In the genomic region with DNA sequence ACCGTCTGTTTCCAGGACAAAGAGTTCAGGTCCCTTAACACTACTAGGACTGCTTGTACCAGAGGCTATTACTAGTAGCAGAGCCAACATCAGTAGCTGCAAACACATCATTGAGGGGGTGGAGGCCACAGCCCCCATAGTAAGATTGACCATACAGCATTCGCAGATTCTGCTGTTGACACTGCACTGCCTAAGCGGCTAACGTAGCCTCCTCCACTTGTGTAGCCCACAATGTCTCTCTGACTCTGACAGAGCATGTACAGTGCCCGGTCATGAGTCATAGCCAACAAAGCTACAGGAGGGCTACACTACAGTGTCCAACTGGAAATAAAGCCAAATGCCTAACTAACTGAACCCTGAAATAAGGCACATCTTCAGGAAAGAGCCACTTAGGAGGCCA, we compare ENCODE assay signal across 22 mouse cellular contexts.
DNase-seq lines count a peak whose midpoint lies in the region; ATAC-seq and TF ChIP-seq lines count a peak whose summit lies in the region.
"Had no signal": no experiment of that assay in that cellular context is flagged by ENCODE, and none has a peak within 500 bp of the region (broad histone marks: within the 10 kb centered on the region; RNA-seq: fewer than 3 reads in every experiment).

No protein-coding gene starts in this region.

- TF ChIP-seq POLR2A in cerebellum, adult 2 months (IDR thresholded peaks at IDR 0.05; ENCODE audit: borderline replicate concordance, insufficient read depth, low read length) = no peak

- TF ChIP-seq CTCF in cerebellum, adult 2 months (IDR thresholded peaks at IDR 0.05; ENCODE audit: borderline replicate concordance, insufficient read depth, low read depth, low read length) = no peak
- TF ChIP-seq CTCF in left cerebral cortex, adult 2 months (IDR thresholded peaks at IDR 0.05) = no peak

- WGBS in cerebellum, adult 2 months = 11% methylated on average over 5 of the region's 5 CpGs

- peak overlapping the region; percentile 70 for H3K27ac ChIP-seq in cerebellum, adult 2 months (ENCODE audit: insufficient read depth, low read length)
- no peak overlapping the region for H3K27ac ChIP-seq in left cerebral cortex, adult 2 months
- H3K27ac ChIP-seq: embryonic facial prominence, embryonic 15.5 days; forebrain, embryonic 10.5 days; gastrocnemius, adult 2 months; hindbrain, embryonic 15.5 days had no signal

- H3K4me3 ChIP-seq in cerebellum, adult 2 months (replicated peaks; ENCODE audit: insufficient read depth, low read depth, low read length) = no peak overlapping the region
- H3K4me3 ChIP-seq in left cerebral cortex, adult 2 months = no peak overlapping the region
- H3K4me3 ChIP-seq: embryonic facial prominence, embryonic 15.5 days; erythroblast, embryonic 14.5 days; forebrain, embryonic 10.5 days; gastrocnemius, adult 2 months; heart, embryonic 12.5 days; hindbrain, embryonic 15.5 days had no signal

- intact Hi-C loops in left cerebral cortex, adult 2 months (cut with DNase I) = no loop called here

- DNase-seq in 3T3-L1 (ENCODE audit: low read depth, low spot score) = peak; percentile 40
- peak; percentile 91 for DNase-seq in brain, adult 2 months (ENCODE audit: low read depth, low spot score)
- DNase-seq in cerebellum, adult 2 months = peak; percentile 62 to 83
- DNase-seq in cerebellum, postnatal 10 days = peak; percentile 48 to 61
- DNase-seq in left cerebral cortex, adult 8-10 months (ENCODE audit: low spot score in 2 of 2) = no peak
- DNase-seq in ovary, postnatal 36 days (ENCODE audit: low spot score) = no peak
- no peak for DNase-seq in left cerebral cortex, adult 2 months (ENCODE audit: extremely low spot score in 1 of 2, low spot score in 2 of 2)
- DNase-seq: adrenal gland, postnatal 10 days; embryo, embryonic 11 days; gastrocnemius, adult 2 months; gastrocnemius, postnatal 25 days; heart, postnatal 36 days; kidney, adult 9 months had no signal

- H3K4me1 ChIP-seq in cerebellum, adult 2 months (ENCODE audit: control insufficient read depth, insufficient read depth, low read length) = peaks cover 23% of the 10 kb centered on the region
- H3K4me1 ChIP-seq: embryonic facial prominence, embryonic 15.5 days; hindbrain, embryonic 15.5 days had no signal

- ATAC-seq in inflammation-experienced regulatory T-cells, adult 6 months = no peak
- ATAC-seq: forebrain, embryonic 14.5 days; intestine, postnatal 0 days had no signal

- H3K27me3 ChIP-seq in cerebellum, adult 2 months (ENCODE audit: control insufficient read depth, insufficient read depth, low read length) = no peaks in the 10 kb centered on the region
- H3K27me3 ChIP-seq: CH12.LX; embryonic facial prominence, embryonic 15.5 days; heart, embryonic 12.5 days; hindbrain, embryonic 15.5 days had no signal

Comparison
In these comparisons a context has a peak if more than half of its experiments do, and no peak if none do; other contexts are left out.
1. DNase-seq: peak in 3T3-L1 (single experiment), brain, adult 2 months (single experiment), cerebellum, adult 2 months (2 of 2) and cerebellum, postnatal 10 days (2 of 2); none in left cerebral cortex, adult 8-10 months (0 of 2), ovary, postnatal 36 days (single experiment) and left cerebral cortex, adult 2 months (0 of 2).